Mouse (Mus musculus) forebrain, postnatal 0 days (tissue): Measurements from ENCODE around the gene Fzd9. TPM values are rescaled to one million over a fixed set of nuclear protein-coding genes. Genes with fewer than 3 reads are reported as not detected.

Experiments
- ATAC-seq: fragments of 200-750 bp; cut with Nextera tagmentation; 2 replicates; pipeline ENCODE4 v1.8.0; 2017; ENCODE audit warnings: mild to moderate bottlenecking, moderate library complexity
- DNase-seq: peaks from one replicate; pipeline ENCODE4 v3.0.0-alpha.2; 2015
- H3K27ac ChIP-seq: fragments of 300-500 bp; sonication (generic); 2 replicates; pipeline ENCODE4 v1.5.1; 2014; ENCODE audit warnings: low read depth, mild to moderate bottlenecking, antibody characterized with exemption, low read length, moderate library complexity, mixed read lengths
- H3K27me3 ChIP-seq: fragments of 300-500 bp; sonication (generic); 2 replicates; pipeline ENCODE4 v1.6.1; 2014; ENCODE audit warnings: mild to moderate bottlenecking, low read length, mixed read lengths; ENCODE audit not compliant: insufficient read depth
- H3K36me3 ChIP-seq: fragments of 300-500 bp; sonication (generic); 2 replicates; pipeline ENCODE4 v1.6.1; 2014; ENCODE audit warnings: mild to moderate bottlenecking, moderate library complexity; ENCODE audit not compliant: insufficient read depth
- H3K4me1 ChIP-seq: fragments of 300-500 bp; sonication (generic); 2 replicates; pipeline ENCODE4 v1.6.1; 2014; ENCODE audit warnings: antibody characterized with exemption; ENCODE audit not compliant: insufficient read depth
- H3K4me2 ChIP-seq: fragments of 300-500 bp; sonication (generic); 2 replicates; pipeline ENCODE4 v1.6.1; 2014; ENCODE audit warnings: low read depth, mild to moderate bottlenecking, moderate library complexity
- H3K4me3 ChIP-seq: fragments of 300-500 bp; sonication (generic); 2 replicates; pipeline ENCODE4 v1.5.1; 2014; ENCODE audit warnings: low read depth, low read length, mixed read lengths
- H3K9ac ChIP-seq: fragments of 300-500 bp; sonication (generic); 2 replicates; pipeline ENCODE4 v1.6.1; 2014; ENCODE audit warnings: mild to moderate bottlenecking
- H3K9me3 ChIP-seq: fragments of 300-500 bp; sonication (generic); 2 replicates; pipeline ENCODE4 v1.6.1; 2016; ENCODE audit warnings: low read length
- CTCF ChIP-seq: sonication (generic); IDR thresholded peaks from 2 replicates; pipeline ENCODE4 v1.5.1; 2016; ENCODE audit warnings: antibody characterized with exemption, control low read depth, low read depth
- WGBS: fragments of 180-500 bp; shearing (Covaris S2); extraction: QIAGEN DNeasy Blood & Tissue Kit; methylation state at CpG from one replicate; pipeline ENCODE4 v1.1.7; 2014; 5-methylcytosine and 5-hydroxymethylcytosine counted together
- polyA plus RNA-seq: library from polyadenylated mRNA; unstranded; fragments of >200 nt; fragmentation: Nextera tagmentation; extraction: Ambion mirVana; gene quantifications from 2 replicates; pipeline ENCODE4 v1.2.1, GENCODE M21; 2015
- total RNA-seq: library from RNA; depleted of rRNA; stranded (reverse); fragments of >200 nt; gene quantifications from 2 replicates; pipeline ENCODE4 v1.2.3, GENCODE M21; 2014

Gene Fzd9
- total and polyA plus RNA-seq, 2 experiments from 2014 or later = 16.5 to 16.6 TPM

- Histone ChIP-seq H3K9ac (no peak overlapping the region), H3K4me3 (no peak overlapping the region), H3K36me3 (no peaks in the 10 kb centered on the region), H3K27me3 (no peaks in the 10 kb centered on the region), H3K4me2 (no peak overlapping the region), H3K9me3 (no peaks in the 10 kb centered on the region), H3K4me1 (0 out of 2 replicates have a peak, but pooled peaks cover 6% of the 10 kb centered on the region), H3K27ac (no peak overlapping the region)
- DNase-seq = no peak
- no peak for TF ChIP-seq CTCF
- 67% methylated on average over 9 of the region's 9 CpGs for WGBS
- ATAC-seq = no peak
Observed at GRCm38 (mm10) chr5:135280226-135280625, 29.2 kb upstream of the Fzd9 start.

- Histone ChIP-seq H3K4me2 (peak overlapping the region; percentile 35), H3K27ac (no peak overlapping the region), H3K4me3 (no peak overlapping the region), H3K4me1 (0 out of 2 replicates have a peak, but pooled peaks cover 6% of the 10 kb centered on the region), H3K9ac (no peak overlapping the region), H3K36me3 (no peaks in the 10 kb centered on the region), H3K9me3 (no peaks in the 10 kb centered on the region), H3K27me3 (no peaks in the 10 kb centered on the region)
- ATAC-seq (0 out of 2 replicates have a peak, but pooled peaks have one; percentile 15), DNase-seq (no peak)
- TF ChIP-seq CTCF = no peak
- WGBS = 11% methylated on average over 36 of the region's 36 CpGs
Observed at GRCm38 (mm10) chr5:135276597-135276996, 25.6 kb upstream of the Fzd9 start.

GRCm38 (mm10) chr5:135274663-135275396 lies 23.8 kb upstream of the Fzd9 start:
- Histone ChIP-seq H3K4me3 (no peak overlapping the region), H3K9ac (no peak overlapping the region), H3K36me3 (no peaks in the 10 kb centered on the region), H3K4me2 (peak overlapping the region; percentile 16; the same call in 1 of the 2 replicates), H3K27ac (peak overlapping the region; percentile 54), H3K4me1 (0 out of 2 replicates have a peak, but pooled peaks cover 6% of the 10 kb centered on the region), H3K9me3 (no peaks in the 10 kb centered on the region), H3K27me3 (no peaks in the 10 kb centered on the region)
- peak; percentile 54 for ATAC-seq
- whole genome bisulfite sequencing = 12% methylated on average over 15 of the region's 15 CpGs
- TF ChIP-seq CTCF = no peak
- DNase-seq = peak; percentile 50

GRCm38 (mm10) chr5:135271563-135272165 lies 20.6 kb upstream of the Fzd9 start:
- no peak overlapping the region for H3K4me3 ChIP-seq
- DNase-seq (peak; percentile 80), ATAC-seq (peak; percentile 76)
- H3K27ac ChIP-seq = no peak overlapping the region
- no peaks in the 10 kb centered on the region for H3K36me3 ChIP-seq
- no peak overlapping the region for H3K4me2 ChIP-seq
- H3K4me1 ChIP-seq = 0 out of 2 replicates have a peak, but pooled peaks cover 4% of the 10 kb centered on the region
- no peak overlapping the region for H3K9ac ChIP-seq
- H3K9me3 ChIP-seq = no peaks in the 10 kb centered on the region
- H3K27me3 ChIP-seq = no peaks in the 10 kb centered on the region
- WGBS = 19% methylated on average over 12 of the region's 12 CpGs
- TF ChIP-seq CTCF = no peak

- no peaks in the 10 kb centered on the region for H3K4me1 ChIP-seq
- ATAC-seq = no peak
- no peaks in the 10 kb centered on the region for H3K9me3 ChIP-seq
- H3K4me3 ChIP-seq = no peak overlapping the region
- no peak overlapping the region for H3K9ac ChIP-seq
- DNase-seq = no peak
- H3K36me3 ChIP-seq = no peaks in the 10 kb centered on the region
- H3K27me3 ChIP-seq = no peaks in the 10 kb centered on the region
- H3K4me2 ChIP-seq = no peak overlapping the region
- TF ChIP-seq CTCF = no peak
- WGBS = 87% methylated on average over 4 of the region's 4 CpGs
- no peak overlapping the region for H3K27ac ChIP-seq
Observed at GRCm38 (mm10) chr5:135270361-135270760, 19.3 kb upstream of the Fzd9 start.

- TF ChIP-seq CTCF = no peak
- no peaks in the 10 kb centered on the region for H3K4me1 ChIP-seq
- no peak overlapping the region for H3K4me2 ChIP-seq
- ATAC-seq (no peak), DNase-seq (no peak)
- H3K4me3 ChIP-seq = no peak overlapping the region
- H3K9ac ChIP-seq = no peak overlapping the region
- WGBS = 77% methylated on average over 8 of the region's 8 CpGs
- H3K36me3 ChIP-seq = no peaks in the 10 kb centered on the region
- no peaks in the 10 kb centered on the region for H3K27me3 ChIP-seq
- H3K27ac ChIP-seq = no peak overlapping the region
- no peaks in the 10 kb centered on the region for H3K9me3 ChIP-seq
Observed at GRCm38 (mm10) chr5:135269451-135269850, 18.4 kb upstream of the Fzd9 start.

- H3K4me1 ChIP-seq = no peaks in the 10 kb centered on the region
- no peak overlapping the region for H3K4me3 ChIP-seq
- H3K27me3 ChIP-seq = no peaks in the 10 kb centered on the region
- no peaks in the 10 kb centered on the region for H3K9me3 ChIP-seq
- no peak for TF ChIP-seq CTCF
- peak overlapping the region; percentile 50 for H3K27ac ChIP-seq
- no peak for DNase-seq
- ATAC-seq = 0 out of 2 replicates have a peak, but pooled peaks have one; percentile 34
- H3K9ac ChIP-seq = no peak overlapping the region
- H3K4me2 ChIP-seq = no peak overlapping the region
- no peaks in the 10 kb centered on the region for H3K36me3 ChIP-seq
- WGBS = 49% methylated on average over 9 of the region's 9 CpGs
Observed at GRCm38 (mm10) chr5:135264548-135264947, 13.5 kb upstream of the Fzd9 start.
